Mouse (Mus musculus): ENCODE measurements at regions not wholly inside any gene's neighbourhood (a gene's known extent, or its start where the extent isn't known, plus 50 kb on each side); places are given as distances from the start of the nearest gene placed in this dataset.

- no peak for DNase-seq (ENCODE audit: low read depth, low spot score)
Observed at GRCm38 (mm10) chr1:185519811-185520210, 65.2 kb downstream of the Slc30a10 start.

- no peak for DNase-seq (ENCODE audit: low read depth, low spot score)
Observed at GRCm38 (mm10) chr1:185524020-185524419, 69.4 kb downstream of the Slc30a10 start.

GRCm38 (mm10) chr1:185533471-185533870 is 78.8 kb downstream of the Slc30a10 start:
- peak; percentile 95 for DNase-seq (ENCODE audit: low read depth, low spot score)

GRCm38 (mm10) chr1:185534129-185534528 is 79.5 kb downstream of the Slc30a10 start:
- no peak for DNase-seq (ENCODE audit: low read depth, low spot score)

- no peak for DNase-seq (ENCODE audit: low read depth, low spot score)
Observed at GRCm38 (mm10) chr1:185535321-185535720, 80.7 kb downstream of the Slc30a10 start.

GRCm38 (mm10) chr1:185537236-185537635 is 82.6 kb downstream of the Slc30a10 start:
- DNase-seq (ENCODE audit: low read depth, low spot score), result no peak

GRCm38 (mm10) chr1:185539458-185539857 is 84.8 kb downstream of the Slc30a10 start:
- DNase-seq (ENCODE audit: low read depth, low spot score), result no peak

GRCm38 (mm10) chr1:185546346-185546745 is 91.7 kb downstream of the Slc30a10 start:
- peak; percentile 52 for DNase-seq (ENCODE audit: low read depth, low spot score)

- DNase-seq (ENCODE audit: low read depth, low spot score), result no peak
Observed at GRCm38 (mm10) chr1:185572761-185573530, 118.3 kb downstream of the Slc30a10 start.

GRCm38 (mm10) chr1:185574978-185575377 is 120.3 kb downstream of the Slc30a10 start:
- no peak for DNase-seq (ENCODE audit: low read depth, low spot score)

GRCm38 (mm10) chr1:185579824-185580223 is 125.2 kb downstream of the Slc30a10 start:
- no peak for DNase-seq (ENCODE audit: low read depth, low spot score)

- DNase-seq (ENCODE audit: low read depth, low spot score), result peak; percentile 80
Observed at GRCm38 (mm10) chr1:185585191-185585870, 130.7 kb downstream of the Slc30a10 start.

GRCm38 (mm10) chr1:185587671-185588347 is 133.2 kb downstream of the Slc30a10 start:
- DNase-seq (ENCODE audit: low read depth, low spot score), result peak; percentile 14

GRCm38 (mm10) chr1:185588348-185588719 is 133.7 kb downstream of the Slc30a10 start:
- no peak for DNase-seq (ENCODE audit: low read depth, low spot score)

- DNase-seq (ENCODE audit: low read depth, low spot score), result no peak
Observed at GRCm38 (mm10) chr1:185596815-185597214, 142.2 kb downstream of the Slc30a10 start.

- no peak for DNase-seq (ENCODE audit: low read depth, low spot score)
Observed at GRCm38 (mm10) chr1:185598514-185598913, 143.9 kb downstream of the Slc30a10 start.

- DNase-seq (ENCODE audit: low read depth, low spot score), result no peak
Observed at GRCm38 (mm10) chr1:185601166-185601565, 146.5 kb downstream of the Slc30a10 start.

- no peak for DNase-seq (ENCODE audit: low read depth, low spot score)
Observed at GRCm38 (mm10) chr1:185605996-185606395, 151.3 kb downstream of the Slc30a10 start.

- DNase-seq (ENCODE audit: low read depth, low spot score), result no peak
Observed at GRCm38 (mm10) chr1:185607611-185608010, 153.0 kb downstream of the Slc30a10 start.

- no peak for DNase-seq (ENCODE audit: low read depth, low spot score)
Observed at GRCm38 (mm10) chr1:185608440-185608839, 153.8 kb downstream of the Slc30a10 start.

- DNase-seq (ENCODE audit: low read depth, low spot score), result no peak
Observed at GRCm38 (mm10) chr1:185610586-185610985, 155.9 kb downstream of the Slc30a10 start.

- DNase-seq (ENCODE audit: low read depth, low spot score), result no peak
Observed at GRCm38 (mm10) chr1:185615819-185616429, 161.3 kb downstream of the Slc30a10 start.

Measured in R1 (cell line).